Mouse (Mus musculus) kidney, postnatal 10 days (tissue): ENCODE measurements around the gene Cpne9.
A peak's percentile ranks its signal among the peaks of the same experiment; 100 is the strongest.

Experiments
- DNase-seq: peaks from one replicate; pipeline ENCODE4 v3.0.0; 2021; ENCODE audit warnings: mixed read lengths

Cpne9 gene

GRCm38 (mm10) chr6:113282101-113282802 is at the start of gene Cpne9:
Cpne9 (plus strand) TSS chr6:113282307.
- peak; percentile 34 for DNase-seq

DNA sequence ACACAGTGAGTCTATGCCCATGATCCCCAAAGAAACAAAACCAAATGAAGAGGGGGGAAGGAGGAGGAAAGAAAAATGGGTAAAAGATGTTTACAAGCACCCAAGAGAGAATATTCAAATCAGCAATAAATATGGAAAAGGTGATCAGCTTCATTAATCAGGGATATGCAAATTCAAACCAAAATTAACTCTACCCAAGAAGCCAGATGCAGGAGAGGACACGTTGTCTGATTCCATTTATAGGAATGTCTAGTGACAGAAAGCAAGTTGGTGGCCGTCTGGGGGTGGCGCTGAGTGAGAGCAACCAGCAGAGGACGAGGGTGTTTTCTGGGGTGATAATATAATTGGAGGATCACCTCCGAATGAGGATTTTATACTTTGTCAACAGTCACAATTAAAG is 47.0 kb upstream of the Cpne9 start:
- DNase-seq, result no peak

DNA sequence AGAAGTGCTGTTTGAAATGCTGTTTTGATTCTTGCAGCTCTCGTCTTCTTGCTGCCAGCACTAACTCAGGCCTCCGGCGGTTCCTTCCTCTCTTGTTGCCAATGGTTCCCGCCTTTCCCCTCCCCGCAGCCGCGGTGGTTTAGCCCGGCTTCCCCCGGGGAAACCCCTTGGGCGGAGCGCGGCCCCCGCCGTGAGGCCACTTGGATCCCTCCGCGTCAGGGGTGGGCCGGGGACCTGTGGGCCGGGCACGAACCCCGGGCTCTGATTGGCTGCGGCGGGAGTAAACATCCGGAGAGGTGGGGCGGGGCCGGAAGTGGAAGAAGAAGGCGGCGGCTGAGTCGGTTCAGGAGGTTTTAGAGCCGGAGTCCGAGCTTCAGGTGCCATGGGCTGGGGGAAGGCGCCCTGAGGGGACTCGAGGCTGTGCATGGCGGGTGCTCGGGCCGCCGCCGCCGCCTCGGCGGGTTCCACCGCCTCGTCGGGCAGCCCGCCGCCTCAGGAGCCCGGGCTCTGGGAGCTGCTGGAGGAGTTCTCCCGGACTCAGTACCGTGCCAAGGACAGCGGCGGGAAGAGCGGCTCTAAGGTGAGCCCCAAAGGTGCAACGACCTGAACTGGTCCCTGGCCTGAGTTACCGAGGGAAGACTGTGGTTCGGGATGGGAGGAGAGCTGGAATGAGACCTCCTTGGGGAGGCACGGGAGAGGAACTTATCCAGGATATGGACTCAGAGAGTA is 44.4 kb upstream of the Cpne9 start, which contains the start of gene Mtmr14:
Gene Mtmr14, plus strand, starts transcription at position 302 of the 729 bp plus-strand sequence.
- DNase-seq, result peak; percentile 99

DNA sequence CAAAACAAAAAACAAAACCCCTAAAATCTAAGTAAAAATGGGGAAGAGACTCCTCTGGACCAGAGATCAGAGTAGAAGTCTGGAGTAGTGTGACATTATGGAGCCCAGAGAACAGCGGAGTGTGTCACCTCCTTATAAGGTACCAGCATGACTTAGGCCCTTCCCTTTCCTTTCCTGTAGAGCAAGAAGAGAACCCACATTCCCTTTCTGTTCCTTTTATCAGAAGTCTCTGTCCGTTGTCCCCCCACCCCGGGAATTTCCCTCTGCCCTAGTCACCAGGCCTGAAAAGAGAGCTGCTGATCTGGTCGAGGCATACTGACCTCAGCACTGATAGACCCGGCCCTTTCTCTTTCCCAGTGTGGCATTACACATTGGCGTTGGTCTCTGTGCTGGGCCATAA is 43.7 kb upstream of the Cpne9 start:
- no peak for DNase-seq

GRCm38 (mm10) chr6:113242753-113243152 is 39.4 kb upstream of the Cpne9 start:
- no peak for DNase-seq

- no peak for DNase-seq
Observed at GRCm38 (mm10) chr6:113245585-113245984, 36.5 kb upstream of the Cpne9 start.

DNA sequence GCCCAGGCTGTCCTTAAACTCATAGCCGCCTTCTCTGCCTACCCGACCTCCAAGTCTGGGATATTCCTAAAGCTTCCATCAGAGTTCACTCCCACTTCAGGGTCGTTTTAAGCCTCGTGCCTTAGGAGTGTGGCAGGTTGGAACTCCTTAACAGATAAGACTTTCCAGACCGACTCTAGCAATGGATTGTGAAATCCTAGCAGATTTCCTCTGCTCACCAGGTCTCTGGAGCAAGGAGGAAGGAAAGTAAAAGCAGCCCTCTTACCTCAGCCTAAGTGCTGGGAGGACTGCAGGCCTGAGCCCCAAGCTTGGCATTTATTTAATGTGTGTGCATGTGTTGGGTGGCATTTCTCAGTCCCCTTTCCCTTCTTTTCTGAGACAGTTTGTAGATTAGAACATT is 31.3 kb upstream of the Cpne9 start:
- DNase-seq, result no peak

GRCm38 (mm10) chr6:113251921-113252320 is 30.2 kb upstream of the Cpne9 start:
- no peak for DNase-seq

- no peak for DNase-seq
Observed at GRCm38 (mm10) chr6:113254899-113255298, 27.2 kb upstream of the Cpne9 start.

- DNase-seq, result no peak
Observed at GRCm38 (mm10) chr6:113261174-113261858, 20.8 kb upstream of the Cpne9 start.

- no peak for DNase-seq
Observed at GRCm38 (mm10) chr6:113263531-113263930, 18.6 kb upstream of the Cpne9 start.

DNA sequence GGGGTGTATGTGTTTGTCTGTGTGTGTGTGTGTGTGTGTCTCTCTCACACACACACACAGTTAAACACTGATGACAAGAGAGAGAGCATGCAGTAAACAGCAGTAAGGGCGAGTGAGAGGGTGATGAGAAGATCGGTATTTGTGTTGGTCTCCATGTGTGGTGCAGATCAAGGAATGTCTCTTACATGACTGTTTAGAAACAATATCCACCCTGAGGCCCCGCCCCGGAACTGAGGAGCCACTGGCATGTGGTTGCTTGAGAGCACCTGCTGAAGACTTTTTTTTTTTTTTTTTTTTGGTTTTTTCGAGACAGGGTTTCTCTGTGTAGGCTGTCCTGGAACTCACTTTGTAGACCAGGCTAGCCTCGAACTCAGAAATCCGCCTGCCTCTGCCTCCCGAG is 17.7 kb upstream of the Cpne9 start:
- DNase-seq, result no peak

GRCm38 (mm10) chr6:113266996-113267655 is 15.0 kb upstream of the Cpne9 start:
- no peak for DNase-seq

- no peak for DNase-seq
Observed at GRCm38 (mm10) chr6:113267988-113268387, 14.1 kb upstream of the Cpne9 start.

DNA sequence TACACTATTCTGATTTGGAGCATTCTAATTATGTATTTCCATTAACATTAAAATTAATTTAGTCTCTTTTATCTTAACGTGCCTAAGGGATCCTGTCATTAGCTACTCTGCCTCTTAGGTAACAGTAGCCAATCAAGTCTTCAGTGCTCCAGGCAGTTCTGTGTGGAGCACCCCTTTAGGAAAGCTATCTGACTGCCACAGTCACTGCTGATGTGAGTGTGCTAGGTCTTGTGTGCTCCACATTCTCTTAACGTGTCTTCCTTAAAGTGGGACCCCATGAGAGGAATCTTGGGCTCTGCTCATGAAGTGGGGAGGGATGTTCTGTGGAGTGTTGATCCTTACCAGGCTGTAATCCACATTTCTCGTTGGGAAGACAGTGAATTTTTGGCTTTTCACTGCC is 9.7 kb upstream of the Cpne9 start:
- DNase-seq, result no peak

GRCm38 (mm10) chr6:113276846-113277245 is 5.3 kb upstream of the Cpne9 start:
- no peak for DNase-seq

GRCm38 (mm10) chr6:113281676-113282075 is 431 bp upstream of the Cpne9 start:
- DNase-seq, result no peak

GRCm38 (mm10) chr6:113282969-113283368 is 862 bp downstream of the Cpne9 start:
- no peak for DNase-seq

DNA sequence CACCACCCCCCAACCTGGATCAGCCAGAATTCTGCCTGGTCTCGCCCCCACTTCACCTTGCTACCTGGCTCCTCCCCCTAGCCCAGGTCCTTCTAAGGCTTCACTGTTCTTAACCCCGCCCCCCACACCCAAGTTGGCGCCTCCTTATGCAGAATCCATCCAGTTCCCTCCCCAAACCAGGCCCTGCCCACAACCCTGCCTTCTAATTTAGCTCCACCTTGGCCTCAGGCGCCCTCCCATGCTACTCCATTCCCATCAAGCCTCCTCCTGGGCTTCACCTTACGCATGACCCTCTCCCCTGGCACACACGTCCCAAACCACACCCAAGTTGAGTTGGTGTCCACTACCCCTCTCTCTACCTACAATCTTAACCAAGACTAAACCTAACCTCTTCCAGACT is 1.4 kb downstream of the Cpne9 start:
- DNase-seq, result no peak

- DNase-seq, result no peak
Observed at GRCm38 (mm10) chr6:113284931-113285330, 2.8 kb downstream of the Cpne9 start.

GRCm38 (mm10) chr6:113286316-113286715 is 4.2 kb downstream of the Cpne9 start:
- no peak for DNase-seq

GRCm38 (mm10) chr6:113287236-113287635 is 5.1 kb downstream of the Cpne9 start:
- no peak for DNase-seq

- DNase-seq, result no peak
Observed at GRCm38 (mm10) chr6:113289346-113289745, 7.2 kb downstream of the Cpne9 start.
